Mouse (Mus musculus) MEL (cell line): Measurements from ENCODE around the gene Hist2h3c1.
"Not testable (repeated sequence)": the region's sequence is repeated elsewhere in the genome, so short reads cannot be mapped to it uniquely, and the experiment has no call there.

Source experiments
- EP300 ChIP-seq, 2 experiments: IDR thresholded peaks; 2 replicates each; pipeline ENCODE4 v1.6.1; 2011; ENCODE audit warnings: improper control_type of control experiment in 2 of 2, low read length in 2 of 2, low read depth in 1 of 2, mild to moderate bottlenecking in 1 of 2
- HCFC1 ChIP-seq: IDR thresholded peaks from 2 replicates; pipeline ENCODE4 v1.6.1; 2012; ENCODE audit warnings: low read depth, mild to moderate bottlenecking, inconsistent platforms, low read length, improper control_type of control experiment, moderate library complexity
- MAZ ChIP-seq: IDR thresholded peaks from 2 replicates; pipeline ENCODE4 v1.6.1; 2012; ENCODE audit warnings: low read depth, mild to moderate bottlenecking, inconsistent platforms, low read length, improper control_type of control experiment

- TF ChIP-seq EP300 (IDR thresholded peaks at IDR 0.05; ENCODE audit: low read depth in 1 of 2, low read length in 2 of 2), result peak in 1 of 2 experiments; percentile 39; a peak in 1 of 4 replicates
- TF ChIP-seq HCFC1, MAZ: not testable (repeated sequence)
These were observed 47.8 kb upstream of the Hist2h3c1 start for GRCm38 (mm10) chr3:96198601-96199251.
